Mouse (Mus musculus) small intestine, adult 2 months (tissue): ENCODE measurements at regions not wholly inside any gene's neighbourhood (a gene's known extent, or its start where the extent isn't known, plus 50 kb on each side); places are given as distances from the start of the nearest gene placed in this dataset.

Experiments used
- CTCF ChIP-seq: fragments of 200-500 bp; IDR thresholded peaks from 2 replicates; pipeline ENCODE4 v1.5.1; 2012; ENCODE audit warnings: low read depth, mild to moderate bottlenecking, control low read depth, inconsistent platforms, low read length, moderate library complexity, mixed read lengths; ENCODE audit not compliant: insufficient replicate concordance, insufficient read length; ENCODE audit errors: extremely low read depth
- POLR2A ChIP-seq: fragments of 200-500 bp; IDR thresholded peaks from 2 replicates; pipeline ENCODE4 v1.6.1; 2012; ENCODE audit warnings: low read depth, mild to moderate bottlenecking, control low read depth, inconsistent platforms, low read length, moderate library complexity

- TF ChIP-seq CTCF (no peak), POLR2A (no peak)
These were observed 401.4 kb upstream of the Meis1 start for GRCm38 (mm10) chr11:19420143-19420542.
